Mouse (Mus musculus): ENCODE data around the gene Rab13.
A peak's percentile ranks its signal among the peaks of the same experiment; 100 is the strongest.

Rab13 gene

GRCm38 (mm10) chr3:90256731-90257530, 43.4 kb downstream of the Rab13 start:
- no peak for DNase-seq (ENCODE audit: extremely low read depth, low read depth)

GRCm38 (mm10) chr3:90258521-90258920, 45.0 kb downstream of the Rab13 start:
- no peak for DNase-seq (ENCODE audit: extremely low read depth, low read depth)

GRCm38 (mm10) chr3:90263121-90263771, 49.8 kb downstream of the Rab13 start:
- DNase-seq (ENCODE audit: extremely low read depth, low read depth): no peak

GRCm38 (mm10) chr3:90264687-90265033, 51.2 kb downstream of the Rab13 start:
- peak; percentile 76 for DNase-seq (ENCODE audit: extremely low read depth, low read depth)

GRCm38 (mm10) chr3:90265034-90265931, 51.8 kb downstream of the Rab13 start, which contains the start of gene Dennd4b:
Dennd4b (plus strand) TSS chr3:90265185.
- peak; percentile 81 for DNase-seq (ENCODE audit: extremely low read depth, low read depth)

GRCm38 (mm10) chr3:90265932-90266741, 52.6 kb downstream of the Rab13 start:
- peak; percentile 91 for DNase-seq (ENCODE audit: extremely low read depth, low read depth)

- no peak for DNase-seq (ENCODE audit: extremely low read depth, low read depth)
Measured at GRCm38 (mm10) chr3:90266901-90267775, 53.6 kb downstream of the Rab13 start.

GRCm38 (mm10) chr3:90268190-90268589, 54.7 kb downstream of the Rab13 start:
- no peak for DNase-seq (ENCODE audit: extremely low read depth, low read depth)

GRCm38 (mm10) chr3:90268971-90269370, 55.5 kb downstream of the Rab13 start:
- no peak for DNase-seq (ENCODE audit: extremely low read depth, low read depth)

GRCm38 (mm10) chr3:90270784-90271183, 57.3 kb downstream of the Rab13 start:
- no peak for DNase-seq (ENCODE audit: extremely low read depth, low read depth)

GRCm38 (mm10) chr3:90272170-90272569, 58.7 kb downstream of the Rab13 start:
- no peak for DNase-seq (ENCODE audit: extremely low read depth, low read depth)

- no peak for DNase-seq (ENCODE audit: extremely low read depth, low read depth)
Measured at GRCm38 (mm10) chr3:90273855-90274254, 60.4 kb downstream of the Rab13 start.

GRCm38 (mm10) chr3:90275286-90275685, 61.8 kb downstream of the Rab13 start:
- DNase-seq (ENCODE audit: extremely low read depth, low read depth): no peak
